Mouse (Mus musculus): ENCODE measurements at regions not wholly inside any gene's neighbourhood (a gene's known extent, or its start where the extent isn't known, plus 50 kb on each side); places are given as distances from the start of the nearest gene placed in this dataset.

- no peak for DNase-seq (ENCODE audit: low spot score)
Measured at GRCm38 (mm10) chr7:125024944-125025343, 419.5 kb upstream of the Kdm8 start.

GRCm38 (mm10) chr7:125033778-125034177 is 410.7 kb upstream of the Kdm8 start:
- no peak for DNase-seq (ENCODE audit: low spot score)

- no peak for DNase-seq (ENCODE audit: low spot score)
Measured at GRCm38 (mm10) chr7:125034196-125034595, 410.3 kb upstream of the Kdm8 start.

- no peak for DNase-seq (ENCODE audit: low spot score)
Measured at GRCm38 (mm10) chr7:125036098-125036991, 408.1 kb upstream of the Kdm8 start.

GRCm38 (mm10) chr7:125038840-125039239 is 405.6 kb upstream of the Kdm8 start:
- no peak for DNase-seq (ENCODE audit: low spot score)

- DNase-seq (ENCODE audit: low spot score): no peak
Measured at GRCm38 (mm10) chr7:125055951-125056625, 388.4 kb upstream of the Kdm8 start.

- DNase-seq (ENCODE audit: low spot score): no peak
Measured at GRCm38 (mm10) chr7:125102464-125102863, 342.0 kb upstream of the Kdm8 start.

- DNase-seq (ENCODE audit: low spot score): no peak
Measured at GRCm38 (mm10) chr7:125104011-125104410, 340.5 kb upstream of the Kdm8 start.

GRCm38 (mm10) chr7:125112820-125113273 is 331.6 kb upstream of the Kdm8 start:
- no peak for DNase-seq (ENCODE audit: low spot score)

GRCm38 (mm10) chr7:125115322-125115996 is 329.0 kb upstream of the Kdm8 start:
- DNase-seq (ENCODE audit: low spot score): no peak

- no peak for DNase-seq (ENCODE audit: low spot score)
Measured at GRCm38 (mm10) chr7:125117173-125117572, 327.3 kb upstream of the Kdm8 start.

GRCm38 (mm10) chr7:125129187-125129586 is 315.3 kb upstream of the Kdm8 start:
- no peak for DNase-seq (ENCODE audit: low spot score)

- DNase-seq (ENCODE audit: low spot score): no peak
Measured at GRCm38 (mm10) chr7:125131968-125132367, 312.5 kb upstream of the Kdm8 start.

- no peak for DNase-seq (ENCODE audit: low spot score)
Measured at GRCm38 (mm10) chr7:125138607-125139006, 305.9 kb upstream of the Kdm8 start.

- DNase-seq (ENCODE audit: low spot score): no peak
Measured at GRCm38 (mm10) chr7:125139196-125139595, 305.3 kb upstream of the Kdm8 start.

- DNase-seq (ENCODE audit: low spot score): no peak
Measured at GRCm38 (mm10) chr7:125140854-125141253, 303.6 kb upstream of the Kdm8 start.

- DNase-seq (ENCODE audit: low spot score): no peak
Measured at GRCm38 (mm10) chr7:125141864-125142263, 302.6 kb upstream of the Kdm8 start.

GRCm38 (mm10) chr7:125146025-125146424 is 298.5 kb upstream of the Kdm8 start:
- no peak for DNase-seq (ENCODE audit: low spot score)

- DNase-seq (ENCODE audit: low spot score): no peak
Measured at GRCm38 (mm10) chr7:125149151-125149550, 295.3 kb upstream of the Kdm8 start.

GRCm38 (mm10) chr7:125149740-125150139 is 294.7 kb upstream of the Kdm8 start:
- no peak for DNase-seq (ENCODE audit: low spot score)

- no peak for DNase-seq (ENCODE audit: low spot score)
Measured at GRCm38 (mm10) chr7:125152281-125152680, 292.2 kb upstream of the Kdm8 start.

- no peak for DNase-seq (ENCODE audit: low spot score)
Measured at GRCm38 (mm10) chr7:125155291-125155690, 289.2 kb upstream of the Kdm8 start.
